Mouse (Mus musculus) ES-E14 (cell line): ENCODE measurements at regions not wholly inside any gene's neighbourhood (a gene's known extent, or its start where the extent isn't known, plus 50 kb on each side); places are given as distances from the start of the nearest gene placed in this dataset.

Experiments used
- CHD2 ChIP-seq: IDR thresholded peaks from 2 replicates; pipeline ENCODE4 v1.6.1; 2014; ENCODE audit warnings: mild to moderate bottlenecking, low read depth, low read length, inconsistent platforms
- HCFC1 ChIP-seq: IDR thresholded peaks from 2 replicates; pipeline ENCODE4 v1.6.1; 2012; ENCODE audit warnings: low read length, inconsistent platforms, borderline replicate concordance; ENCODE audit not compliant: insufficient read depth
- MAFK ChIP-seq: IDR thresholded peaks from 2 replicates; pipeline ENCODE4 v1.6.1; 2014; ENCODE audit warnings: mild to moderate bottlenecking, low read depth, low read length, inconsistent platforms; ENCODE audit not compliant: insufficient read depth
- ZC3H11A ChIP-seq: IDR thresholded peaks from 2 replicates; pipeline ENCODE4 v1.6.1; 2012; ENCODE audit warnings: low read depth, mild to moderate bottlenecking, inconsistent platforms, low read length, borderline replicate concordance
- ZNF384 ChIP-seq: IDR thresholded peaks from 2 replicates; pipeline ENCODE4 v1.6.1; 2012; ENCODE audit warnings: low read depth, low read length, inconsistent platforms

- TF ChIP-seq ZC3H11A (no peak), MAFK (no peak), ZNF384 (no peak), HCFC1 (no peak), CHD2 (no peak)
Measured at GRCm38 (mm10) chr3:60898720-60899119, 103.9 kb upstream of the P2ry1 start.
